Mouse (Mus musculus) megakaryocyte, embryonic 14.5 days (primary cell): ENCODE data around the gene Rnf32.

Experiments used
- FLI1 ChIP-seq: IDR thresholded peaks from 2 replicates; pipeline ENCODE4 v1.6.1; 2012; ENCODE audit warnings: low read length, inconsistent platforms, mixed read lengths
- GATA1 ChIP-seq: IDR thresholded peaks from 3 replicates; pipeline ENCODE4 v1.6.1; 2012; ENCODE audit warnings: mixed read lengths, low read length, inconsistent platforms, borderline replicate concordance

GRCm38 (mm10) chr5:29197187-29197586, 1.4 kb downstream of the Rnf32 start:
- no peak for TF ChIP-seq GATA1
- no peak for TF ChIP-seq FLI1
